Mouse (Mus musculus) T-cell, adult 2 months (primary cell): ENCODE measurements around the gene Aldh1l1.
A peak's percentile ranks its signal among the peaks of the same experiment; 100 is the strongest.

Experiments
- DNase-seq: peaks from one replicate; pipeline ENCODE4 v3.0.0; 2022; ENCODE audit warnings: low spot score

Gene Aldh1l1

GRCm38 (mm10) chr6:90507443-90507842 lies 21.2 kb downstream of the Aldh1l1 start:
- no peak for DNase-seq

- DNase-seq = no peak
These were observed 22.0 kb downstream of the Aldh1l1 start for GRCm38 (mm10) chr6:90508197-90508624.

GRCm38 (mm10) chr6:90509085-90509484 lies 22.9 kb downstream of the Aldh1l1 start:
- DNase-seq = no peak

GRCm38 (mm10) chr6:90512416-90512815 lies 26.2 kb downstream of the Aldh1l1 start:
- no peak for DNase-seq

- no peak for DNase-seq
These were observed 27.0 kb downstream of the Aldh1l1 start for GRCm38 (mm10) chr6:90513074-90513856.

GRCm38 (mm10) chr6:90514369-90514768 lies 28.1 kb downstream of the Aldh1l1 start:
- DNase-seq = no peak

- DNase-seq = no peak
These were observed 28.7 kb downstream of the Aldh1l1 start for GRCm38 (mm10) chr6:90514883-90515405.

GRCm38 (mm10) chr6:90518892-90519291 lies 32.7 kb downstream of the Aldh1l1 start:
- no peak for DNase-seq

GRCm38 (mm10) chr6:90519375-90519774 lies 33.1 kb downstream of the Aldh1l1 start:
- DNase-seq = no peak

- DNase-seq = no peak
These were observed 40.2 kb downstream of the Aldh1l1 start for GRCm38 (mm10) chr6:90526406-90526805.

- no peak for DNase-seq
These were observed 43.3 kb downstream of the Aldh1l1 start for GRCm38 (mm10) chr6:90529461-90530046.

GRCm38 (mm10) chr6:90532575-90533190 lies 46.5 kb downstream of the Aldh1l1 start:
- no peak for DNase-seq

- DNase-seq = no peak
These were observed 47.3 kb downstream of the Aldh1l1 start for GRCm38 (mm10) chr6:90533505-90533904.

GRCm38 (mm10) chr6:90534701-90535475 lies 48.7 kb downstream of the Aldh1l1 start:
- DNase-seq = no peak

GRCm38 (mm10) chr6:90536824-90537223 lies 50.6 kb downstream of the Aldh1l1 start:
- DNase-seq = no peak

GRCm38 (mm10) chr6:90537941-90538340 lies 51.7 kb downstream of the Aldh1l1 start:
- DNase-seq = peak; percentile 48

- DNase-seq = no peak
These were observed 53.0 kb downstream of the Aldh1l1 start for GRCm38 (mm10) chr6:90539271-90539670.

- DNase-seq = no peak
These were observed 54.3 kb downstream of the Aldh1l1 start for GRCm38 (mm10) chr6:90540520-90540919.

GRCm38 (mm10) chr6:90541367-90541772 lies 55.1 kb downstream of the Aldh1l1 start:
- DNase-seq = no peak

GRCm38 (mm10) chr6:90544433-90544832 lies 58.2 kb downstream of the Aldh1l1 start:
- no peak for DNase-seq

GRCm38 (mm10) chr6:90546274-90546673 lies 60.0 kb downstream of the Aldh1l1 start:
- no peak for DNase-seq

GRCm38 (mm10) chr6:90547041-90547440 lies 60.8 kb downstream of the Aldh1l1 start:
- no peak for DNase-seq
